In genomic region chr9:120542241-120542640, GRCm38 (mm10) we compare ENCODE assay signal across 20 mouse cellular contexts. TPM values are rescaled to one million over a fixed set of nuclear protein-coding genes. Genes with fewer than 3 reads are reported as not detected.
A peak's percentile ranks its signal among the peaks of the same experiment; 100 is the strongest.
DNase-seq lines count a peak whose midpoint lies in the region; ATAC-seq lines count a peak whose summit lies in the region.
"Had no signal": no experiment of that assay in that cellular context is flagged by ENCODE, and none has a peak within 500 bp of the region (broad histone marks: within the 10 kb centered on the region; RNA-seq: fewer than 3 reads in every experiment).

No protein-coding gene starts in this region.

- peak overlapping the region; percentile 86 for H3K27ac ChIP-seq in lung, embryonic 16.5 days (ENCODE audit: low read length)
- H3K27ac ChIP-seq: heart, embryonic 13.5 days; hindbrain, embryonic 15.5 days had no signal

- no peak for ATAC-seq in lung, embryonic 16.5 days (ENCODE audit: low read depth)
- peak; percentile 21; the same call in 1 of the 2 replicates for ATAC-seq in megakaryocyte progenitor cell, adult 5-6 weeks (replicated peaks; ENCODE audit: poor library complexity)
- ATAC-seq: intestine, embryonic 16.5 days; Patski had no signal

- H3K4me2 ChIP-seq in lung, embryonic 16.5 days (ENCODE audit: low read depth, low read length) = peak overlapping the region; percentile 46
- H3K4me2 ChIP-seq: heart, embryonic 13.5 days; hindbrain, embryonic 15.5 days; liver, embryonic 11.5 days had no signal

- H3K36me3 ChIP-seq in lung, embryonic 16.5 days (ENCODE audit: control insufficient read depth, insufficient read depth, low read length) = no peaks in the 10 kb centered on the region
- H3K36me3 ChIP-seq: heart, embryonic 13.5 days; hindbrain, embryonic 15.5 days had no signal

- H3K4me3 ChIP-seq in lung, embryonic 16.5 days (ENCODE audit: low read length) = 0 out of 2 replicates have a peak overlapping the region, but pooled peaks have one; percentile 9
- H3K4me3 ChIP-seq: heart, embryonic 13.5 days; hindbrain, embryonic 15.5 days had no signal

- H3K27me3 ChIP-seq in lung, embryonic 16.5 days (ENCODE audit: control insufficient read depth, insufficient read depth, low read depth, low read length) = peaks cover 8% of the 10 kb centered on the region; the same call in 1 of the 2 replicates

- no peak overlapping the region for H3K9ac ChIP-seq in lung, embryonic 16.5 days (ENCODE audit: low read length)
- H3K9ac ChIP-seq: heart, embryonic 13.5 days; hindbrain, embryonic 15.5 days had no signal

- no peaks in the 10 kb centered on the region for H3K9me3 ChIP-seq in lung, embryonic 16.5 days (ENCODE audit: control insufficient read depth, low read length)
- H3K9me3 ChIP-seq: heart, embryonic 13.5 days; hindbrain, embryonic 15.5 days had no signal

- 16% methylated on average over 6 of the region's 6 CpGs for WGBS in lung, embryonic 16.5 days

- DNase-seq in embryo, embryonic 10.5 days (ENCODE audit: low spot score) = peak; percentile 38
- no peak for DNase-seq in embryo, embryonic 10 days (ENCODE audit: low spot score)
- DNase-seq in lung, postnatal 25 days (ENCODE audit: low spot score) = no peak
- DNase-seq in urinary bladder, postnatal 4 days (ENCODE audit: low spot score in 2 of 2) = no peak
- no peak for DNase-seq in ovary, postnatal 10 days (ENCODE audit: low spot score)
- DNase-seq in adrenal gland, adult 18-20 months (ENCODE audit: low spot score in 2 of 2) = no peak
- DNase-seq: adrenal gland, postnatal 10 days; cerebellum, adult 9-11 months; right cerebral cortex, adult 18-20 months; thymus, adult 2 months had no signal

- peaks cover 15% of the 10 kb centered on the region for H3K4me1 ChIP-seq in lung, embryonic 16.5 days (replicated peaks; ENCODE audit: control insufficient read depth, insufficient read depth, low read length)

RNA-seq across cellular contexts. Expression of gene Entpd3, which starts 2.6 kb away (rescaled TPM):
- polyA plus RNA-seq in lung, embryonic 16.5 days (2015; fragmentation: Nextera tagmentation; extraction: Ambion mirVana) = 9.3 and 10.8 TPM in 2 replicates
- total RNA-seq in megakaryocyte progenitor cell, adult 5-6 weeks (2015) = not detected in 2 replicates
- not detected in 2 replicates for total RNA-seq in megakaryocyte progenitor cell, adult 5-6 weeks (2017)
- 1 to 10 TPM in 1 of 2 experiments, not detected in 1; 3.0 TPM for total RNA-seq in adrenal gland, adult 18-20 months (2021)
- total RNA-seq: gastrocnemius, adult 18-20 months; heart, postnatal 25 days; megakaryocyte-erythroid progenitor cell, adult 5-6 weeks had no signal
- polyA plus RNA-seq: Patski had no signal

RNA-seq across cellular contexts. Expression of gene Rpl14, which starts 29.0 kb away (rescaled TPM):
- polyA plus RNA-seq in lung, embryonic 16.5 days (2015; fragmentation: Nextera tagmentation; extraction: Ambion mirVana) = 767 and 782 TPM in 2 replicates
- total RNA-seq in megakaryocyte progenitor cell, adult 5-6 weeks (2015) = 2,102 and 2,150 TPM in 2 replicates
- 2,250 and 2,701 TPM in 2 replicates for total RNA-seq in megakaryocyte progenitor cell, adult 5-6 weeks (2017)
- 100 to 1,000 TPM; 472 to 530 TPM for total RNA-seq in adrenal gland, adult 18-20 months (2021)

RNA-seq across cellular contexts. Expression of gene Eif1b, which starts 50.2 kb away (rescaled TPM):
- polyA plus RNA-seq in lung, embryonic 16.5 days (2015; fragmentation: Nextera tagmentation; extraction: Ambion mirVana) = 155 and 173 TPM in 2 replicates
- 61.7 and 79.5 TPM in 2 replicates for total RNA-seq in megakaryocyte progenitor cell, adult 5-6 weeks (2015)
- 93.5 and 120 TPM in 2 replicates for total RNA-seq in megakaryocyte progenitor cell, adult 5-6 weeks (2017)
- 10 to 100 TPM; 59.9 to 66.0 TPM for total RNA-seq in adrenal gland, adult 18-20 months (2021)
